Mouse (Mus musculus) lung, postnatal 10 days (tissue): ENCODE measurements at regions not wholly inside any gene's neighbourhood (a gene's known extent, or its start where the extent isn't known, plus 50 kb on each side); places are given as distances from the start of the nearest gene placed in this dataset.

Source experiments
- DNase-seq: peaks from one replicate; pipeline ENCODE4 v3.0.0; 2021

- DNase-seq = peak; percentile 24
Measured at GRCm38 (mm10) chr2:124718985-124719384, 348.9 kb upstream of the Slc24a5 start.

GRCm38 (mm10) chr2:124719820-124720478 is 348.0 kb upstream of the Slc24a5 start:
- peak; percentile 22 for DNase-seq

- peak; percentile 8 for DNase-seq
Measured at GRCm38 (mm10) chr2:124720593-124721445, 347.1 kb upstream of the Slc24a5 start.

DNA sequence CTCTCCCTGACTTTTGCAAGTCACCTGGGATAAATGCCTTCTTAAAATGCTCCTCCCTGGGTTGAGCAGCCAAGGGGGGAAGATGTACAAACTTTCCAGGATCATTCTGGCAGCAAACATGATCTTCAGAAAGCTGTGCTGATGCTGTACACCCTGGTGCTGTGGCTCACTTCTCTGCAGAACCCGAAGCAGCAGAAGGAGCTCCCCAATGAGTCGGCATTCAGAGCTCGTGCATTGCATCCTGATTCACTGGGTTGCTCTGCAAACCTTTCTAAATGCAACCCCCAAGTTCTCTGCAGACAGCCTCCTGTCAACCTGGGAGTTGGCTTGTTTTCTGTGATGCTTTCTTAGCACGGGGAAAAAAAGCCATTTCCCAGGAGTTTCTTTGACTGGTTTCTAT is 343.8 kb upstream of the Slc24a5 start:
- no peak for DNase-seq

- no peak for DNase-seq
Measured at GRCm38 (mm10) chr2:124724827-124725480, 343.0 kb upstream of the Slc24a5 start.

DNA sequence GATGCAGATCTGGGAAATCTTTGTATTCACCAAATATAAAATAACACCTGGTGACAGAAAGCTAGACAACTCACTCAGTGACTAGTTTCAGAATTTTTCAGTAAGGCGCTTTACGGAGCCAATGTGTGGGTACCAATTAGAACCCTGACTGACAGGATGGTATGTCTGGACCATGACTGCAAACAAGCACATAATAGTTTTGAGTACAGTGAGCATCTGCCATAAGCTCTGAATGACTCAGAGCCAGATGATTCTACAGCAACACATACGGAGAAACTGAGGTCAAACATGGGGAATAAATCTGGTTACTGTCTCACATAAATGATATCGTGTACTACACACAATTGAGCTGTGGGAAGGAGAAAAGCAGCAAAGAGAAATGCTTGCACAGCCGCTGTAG is 339.9 kb upstream of the Slc24a5 start:
- no peak for DNase-seq

DNA sequence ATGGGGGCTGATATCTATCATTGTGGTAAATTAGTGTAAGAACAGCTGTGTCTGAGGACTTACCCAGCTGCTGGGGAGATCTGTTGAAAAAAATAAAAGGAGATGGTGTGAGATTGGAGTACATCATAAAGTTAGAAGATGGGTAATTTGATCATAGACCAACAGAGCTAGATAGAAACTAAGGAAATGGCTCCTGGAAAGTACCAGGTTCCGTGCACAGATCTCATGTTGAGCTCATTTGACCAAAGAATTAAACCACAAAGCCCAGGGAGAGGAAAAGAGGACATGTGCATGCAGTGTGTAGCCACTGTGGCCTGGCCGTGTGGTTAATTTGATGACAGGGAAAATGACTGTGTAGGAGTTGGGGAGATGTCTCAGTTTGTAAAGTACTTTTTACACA is 335.3 kb upstream of the Slc24a5 start:
- DNase-seq = no peak

- no peak for DNase-seq
Measured at GRCm38 (mm10) chr2:124740848-124741247, 327.1 kb upstream of the Slc24a5 start.

DNA sequence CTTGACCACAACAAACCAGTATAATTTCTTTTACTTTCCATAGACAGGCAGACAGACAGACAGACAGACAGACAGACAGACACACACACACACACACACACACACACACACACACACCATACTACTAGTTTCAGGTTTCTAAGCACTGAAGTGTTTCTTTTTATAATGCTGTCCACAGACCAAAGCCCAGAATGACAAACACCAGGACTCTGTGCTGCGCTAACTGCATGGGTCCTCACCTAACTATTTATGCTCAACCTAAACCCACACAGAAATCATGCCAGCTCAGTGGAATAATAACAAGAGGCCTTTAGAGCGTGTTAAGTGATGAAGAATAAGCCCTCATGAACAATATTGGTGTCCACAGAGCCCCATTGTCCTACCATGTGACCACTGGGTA is 325.0 kb upstream of the Slc24a5 start:
- DNase-seq = no peak

- no peak for DNase-seq
Measured at GRCm38 (mm10) chr2:124745045-124745444, 322.9 kb upstream of the Slc24a5 start.

- no peak for DNase-seq
Measured at GRCm38 (mm10) chr2:124747119-124747518, 320.8 kb upstream of the Slc24a5 start.

GRCm38 (mm10) chr2:124747627-124748026 is 320.3 kb upstream of the Slc24a5 start:
- peak; percentile 50 for DNase-seq

GRCm38 (mm10) chr2:124751832-124752231 is 316.1 kb upstream of the Slc24a5 start:
- no peak for DNase-seq

DNA sequence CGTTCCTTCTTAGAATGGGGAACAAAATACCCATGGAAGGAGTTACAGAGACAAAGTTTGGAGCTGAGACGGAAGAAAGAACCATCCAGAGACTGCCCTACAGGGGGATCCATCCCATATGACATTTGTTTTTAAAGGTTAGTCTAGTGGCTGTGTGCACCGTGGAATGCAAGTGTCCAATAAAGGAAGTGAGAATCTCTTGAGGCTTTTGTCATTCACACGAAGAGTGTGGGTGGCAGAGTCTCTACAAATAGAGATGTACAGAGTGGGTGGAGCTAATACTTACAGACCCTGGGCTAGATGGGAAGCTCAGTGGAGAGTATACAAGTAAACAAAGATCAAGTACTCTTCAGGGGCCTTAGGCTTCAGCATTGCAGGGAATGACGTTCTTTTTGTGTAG is 314.2 kb upstream of the Slc24a5 start:
- DNase-seq = no peak

DNA sequence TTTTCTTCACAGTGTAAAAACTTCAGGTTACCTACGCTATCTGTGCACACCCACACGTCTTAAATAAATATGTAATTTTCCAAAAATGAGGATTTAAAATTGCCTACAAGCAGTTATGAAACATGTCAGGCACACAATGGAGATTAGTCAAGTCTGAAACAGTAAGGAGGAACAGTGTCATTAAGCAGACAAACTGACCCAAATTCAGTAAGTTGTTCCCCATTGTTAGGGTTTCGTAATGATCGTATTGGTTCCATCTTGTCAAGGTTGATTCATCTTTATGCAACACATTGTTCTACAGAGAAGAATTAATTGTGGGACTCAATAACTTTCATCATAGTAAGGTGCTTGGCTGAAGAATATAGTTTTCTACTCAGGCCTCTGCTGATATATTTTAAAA is 312.7 kb upstream of the Slc24a5 start:
- no peak for DNase-seq

GRCm38 (mm10) chr2:124758992-124759391 is 308.9 kb upstream of the Slc24a5 start:
- peak; percentile 35 for DNase-seq

DNA sequence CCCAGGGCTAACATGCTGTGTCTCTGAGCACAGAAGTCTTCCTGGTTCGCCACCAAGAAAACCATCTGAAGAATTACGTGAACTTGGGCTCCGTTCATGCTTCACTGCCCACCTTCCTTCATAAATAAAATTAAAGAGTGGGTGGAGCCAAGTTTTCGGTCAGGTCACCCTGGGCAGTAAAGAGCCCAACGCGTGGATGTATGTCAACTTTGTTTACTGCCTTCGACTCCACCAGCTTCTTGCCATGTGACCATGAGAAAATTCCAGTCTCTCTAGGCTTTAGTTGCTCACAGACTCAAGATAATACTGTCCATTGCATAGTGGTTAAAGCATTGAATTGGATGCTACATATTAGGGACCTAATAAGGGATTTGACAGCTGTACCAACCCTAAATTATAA is 304.3 kb upstream of the Slc24a5 start:
- no peak for DNase-seq

- DNase-seq = no peak
Measured at GRCm38 (mm10) chr2:124764186-124764910, 303.6 kb upstream of the Slc24a5 start.

- DNase-seq = no peak
Measured at GRCm38 (mm10) chr2:124769267-124769967, 298.5 kb upstream of the Slc24a5 start.

DNA sequence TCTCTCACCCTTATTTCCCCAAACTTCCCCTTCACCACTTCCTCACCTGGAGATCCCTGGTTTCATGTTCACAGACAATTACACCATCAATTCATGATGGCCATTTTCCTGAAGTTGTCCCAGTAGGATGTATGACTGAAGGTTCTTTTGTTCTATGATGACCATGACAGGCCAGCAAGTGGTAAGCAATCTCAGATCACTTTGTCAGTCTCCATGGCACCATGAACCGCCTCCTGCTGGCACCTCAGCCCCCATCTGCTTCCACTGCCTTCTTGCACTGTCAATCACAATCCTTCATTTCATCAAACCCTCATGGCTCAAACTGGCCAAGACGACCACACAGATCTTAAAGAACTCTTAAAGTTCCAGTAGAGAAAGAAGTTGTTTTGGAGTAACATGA is 297.9 kb upstream of the Slc24a5 start:
- DNase-seq = no peak

DNA sequence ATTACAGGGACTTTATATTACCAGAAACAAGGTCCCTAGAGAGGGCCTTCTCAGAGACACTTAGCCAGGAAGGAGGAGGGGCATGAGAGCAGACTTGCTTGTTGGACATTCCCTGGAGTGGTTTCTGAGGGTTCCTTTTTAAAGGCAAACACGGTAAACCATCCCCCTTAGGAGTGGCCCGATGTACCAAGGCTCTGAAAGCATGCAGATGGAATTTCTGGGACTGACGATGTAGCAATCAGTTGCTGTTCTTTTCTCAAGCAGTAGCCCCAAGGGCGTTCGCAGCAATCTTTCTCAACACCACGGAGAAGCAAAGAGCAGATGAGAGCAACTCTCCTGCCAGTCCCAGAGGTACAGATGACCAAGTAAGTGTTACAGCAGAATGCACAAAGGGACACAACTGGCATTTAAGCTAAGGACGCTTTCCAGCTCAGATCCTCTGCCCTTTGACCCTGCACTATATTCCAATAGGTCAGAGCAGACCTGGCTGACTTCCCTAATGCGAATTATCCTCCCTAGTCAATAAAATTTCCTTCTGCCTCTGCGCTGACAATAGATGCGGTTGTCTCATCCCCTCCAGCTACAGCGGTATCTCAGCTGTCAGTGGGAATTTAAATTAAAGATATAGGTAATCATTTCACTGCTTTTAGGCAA is 295.7 kb upstream of the Slc24a5 start:
- peak; percentile 48 for DNase-seq

DNA sequence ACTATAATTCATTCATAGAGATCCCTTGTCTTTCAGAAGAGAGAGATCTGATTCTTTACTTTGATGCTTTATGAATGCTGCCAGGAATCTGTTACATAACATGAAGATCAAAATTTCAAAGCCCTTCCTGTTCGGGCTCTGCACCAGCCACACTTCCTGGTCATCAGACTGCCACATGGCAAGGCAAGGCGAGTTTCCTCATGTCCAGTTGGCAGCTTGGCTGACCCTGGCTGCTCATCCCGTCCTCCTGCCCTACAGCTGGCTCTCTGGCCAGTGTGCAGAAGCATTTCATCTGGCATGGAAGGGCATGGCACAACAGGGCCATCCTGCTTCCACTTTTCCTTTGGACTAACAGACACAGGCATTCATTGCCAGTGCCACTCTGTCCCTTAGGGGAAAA is 292.2 kb upstream of the Slc24a5 start:
- DNase-seq = peak; percentile 27
